Mouse (Mus musculus) hindbrain, embryonic 12.5 days (tissue): ENCODE results near the gene Kctd6. TPM values are rescaled to one million over a fixed set of nuclear protein-coding genes. Genes with fewer than 3 reads are reported as not detected.

ENCODE experiments used
- ATAC-seq: fragments of 200-750 bp; cut with Nextera tagmentation; 2 replicates; pipeline ENCODE4 v1.8.0; 2017; ENCODE audit warnings: moderate TSS enrichment; ENCODE audit not compliant: low FRiP score
- H3K27ac ChIP-seq: fragments of 300-500 bp; sonication (generic); 2 replicates; pipeline ENCODE4 v1.5.1; 2016; ENCODE audit warnings: mild to moderate bottlenecking
- H3K27me3 ChIP-seq: fragments of 300-500 bp; sonication (generic); 2 replicates; pipeline ENCODE4 v1.6.1; 2016; ENCODE audit warnings: mild to moderate bottlenecking
- H3K36me3 ChIP-seq: fragments of 300-500 bp; sonication (generic); 2 replicates; pipeline ENCODE4 v1.6.1; 2016; ENCODE audit warnings: mild to moderate bottlenecking
- H3K4me1 ChIP-seq: fragments of 300-500 bp; sonication (generic); 2 replicates; pipeline ENCODE4 v1.6.1; 2016
- H3K4me2 ChIP-seq: fragments of 300-500 bp; sonication (generic); replicated peaks from 2 replicates; pipeline ENCODE4 v1.6.1; 2016; ENCODE audit warnings: mild to moderate bottlenecking
- H3K4me3 ChIP-seq: fragments of 300-500 bp; sonication (generic); 2 replicates; pipeline ENCODE4 v1.5.1; 2016; ENCODE audit warnings: mild to moderate bottlenecking
- H3K9ac ChIP-seq: fragments of 300-500 bp; sonication (generic); 2 replicates; pipeline ENCODE4 v1.6.1; 2016; ENCODE audit warnings: mild to moderate bottlenecking, moderate library complexity
- H3K9me3 ChIP-seq: fragments of 300-500 bp; sonication (generic); replicated peaks from 2 replicates; pipeline ENCODE4 v1.6.1; 2016; ENCODE audit warnings: mild to moderate bottlenecking
- WGBS: fragments of 180-500 bp; shearing (Covaris S2); methylation state at CpG from one replicate; pipeline ENCODE4 v1.1.7; 2016; 5-methylcytosine and 5-hydroxymethylcytosine counted together
- polyA plus RNA-seq: library from polyadenylated mRNA; unstranded; fragments of >200 nt; fragmentation: Nextera tagmentation; extraction: Ambion mirVana; gene quantifications from 2 replicates; pipeline ENCODE4 v1.2.1, GENCODE M21; 2016

Gene Kctd6
- polyA plus RNA-seq, 1 experiment from 2014 or later: 16.0 TPM

GRCm38 (mm10) chr14:8242388-8242920 lies 28.5 kb downstream of the Kctd6 start:
- H3K9me3 ChIP-seq: no peaks in the 10 kb centered on the region
- H3K4me1 ChIP-seq: no peaks in the 10 kb centered on the region
- H3K4me2 ChIP-seq: no peak overlapping the region
- no peak overlapping the region for H3K4me3 ChIP-seq
- H3K27ac ChIP-seq: no peak overlapping the region
- peak; percentile 32; the same call in 1 of the 2 replicates for ATAC-seq
- H3K9ac ChIP-seq: no peak overlapping the region
- H3K36me3 ChIP-seq: no peaks in the 10 kb centered on the region
- H3K27me3 ChIP-seq: no peaks in the 10 kb centered on the region
- whole genome bisulfite sequencing: 63% methylated on average over 5 of the region's 5 CpGs

GRCm38 (mm10) chr14:8243136-8243888 lies 29.4 kb downstream of the Kctd6 start:
- H3K4me1 ChIP-seq: no peaks in the 10 kb centered on the region
- no peaks in the 10 kb centered on the region for H3K9me3 ChIP-seq
- no peak overlapping the region for H3K4me2 ChIP-seq
- no peak for ATAC-seq
- no peak overlapping the region for H3K9ac ChIP-seq
- H3K4me3 ChIP-seq: no peak overlapping the region
- no peaks in the 10 kb centered on the region for H3K27me3 ChIP-seq
- no peaks in the 10 kb centered on the region for H3K36me3 ChIP-seq
- 69% methylated on average over 8 of the region's 8 CpGs for WGBS
- no peak overlapping the region for H3K27ac ChIP-seq

- Histone ChIP-seq H3K36me3 (no peaks in the 10 kb centered on the region), H3K9me3 (no peaks in the 10 kb centered on the region), H3K4me2 (no peak overlapping the region), H3K9ac (no peak overlapping the region), H3K4me1 (no peaks in the 10 kb centered on the region), H3K4me3 (no peak overlapping the region), H3K27me3 (no peaks in the 10 kb centered on the region), H3K27ac (no peak overlapping the region)
- no peak for ATAC-seq
- WGBS: 78% methylated on average over 5 of the region's 5 CpGs
These were observed 30.3 kb downstream of the Kctd6 start for GRCm38 (mm10) chr14:8244211-8244611.

- Histone ChIP-seq H3K36me3 (no peaks in the 10 kb centered on the region), H3K4me2 (no peak overlapping the region), H3K27ac (no peak overlapping the region), H3K9me3 (no peaks in the 10 kb centered on the region), H3K4me3 (no peak overlapping the region), H3K27me3 (no peaks in the 10 kb centered on the region), H3K9ac (no peak overlapping the region), H3K4me1 (no peaks in the 10 kb centered on the region)
- ATAC-seq: no peak
- WGBS: 77% methylated on average over 8 of the region's 8 CpGs
These were observed 32.9 kb downstream of the Kctd6 start for GRCm38 (mm10) chr14:8246878-8247277.

- Histone ChIP-seq H3K4me1 (no peaks in the 10 kb centered on the region), H3K4me3 (no peak overlapping the region), H3K27ac (no peak overlapping the region), H3K9ac (no peak overlapping the region), H3K36me3 (no peaks in the 10 kb centered on the region), H3K27me3 (no peaks in the 10 kb centered on the region), H3K4me2 (no peak overlapping the region), H3K9me3 (no peaks in the 10 kb centered on the region)
- 70% methylated on average over 1 of the region's 1 CpGs for WGBS
- no peak for ATAC-seq
These were observed 35.3 kb downstream of the Kctd6 start for GRCm38 (mm10) chr14:8249206-8249605.

GRCm38 (mm10) chr14:8250141-8250871 lies 36.4 kb downstream of the Kctd6 start:
- Histone ChIP-seq H3K9me3 (no peaks in the 10 kb centered on the region), H3K27ac (no peak overlapping the region), H3K27me3 (no peaks in the 10 kb centered on the region), H3K36me3 (no peaks in the 10 kb centered on the region), H3K4me1 (no peaks in the 10 kb centered on the region), H3K9ac (no peak overlapping the region), H3K4me3 (no peak overlapping the region), H3K4me2 (no peak overlapping the region)
- 94% methylated on average over 9 of the region's 9 CpGs for WGBS
- no peak for ATAC-seq

GRCm38 (mm10) chr14:8251330-8251885 lies 37.5 kb downstream of the Kctd6 start:
- ATAC-seq: no peak
- Histone ChIP-seq H3K36me3 (no peaks in the 10 kb centered on the region), H3K4me1 (no peaks in the 10 kb centered on the region), H3K4me2 (no peak overlapping the region), H3K27ac (no peak overlapping the region), H3K4me3 (no peak overlapping the region), H3K27me3 (no peaks in the 10 kb centered on the region), H3K9ac (no peak overlapping the region), H3K9me3 (no peaks in the 10 kb centered on the region)
- WGBS: 90% methylated on average over 8 of the region's 8 CpGs

- no peaks in the 10 kb centered on the region for H3K27me3 ChIP-seq
- peak; percentile 47; the same call in 1 of the 2 replicates for ATAC-seq
- H3K4me3 ChIP-seq: no peak overlapping the region
- H3K9ac ChIP-seq: no peak overlapping the region
- 80% methylated on average over 7 of the region's 7 CpGs for WGBS
- H3K27ac ChIP-seq: no peak overlapping the region
- 0 out of 2 replicates have a peak, but pooled peaks cover 4% of the 10 kb centered on the region for H3K4me1 ChIP-seq
- no peaks in the 10 kb centered on the region for H3K36me3 ChIP-seq
- no peaks in the 10 kb centered on the region for H3K9me3 ChIP-seq
- H3K4me2 ChIP-seq: no peak overlapping the region
These were observed 41.3 kb downstream of the Kctd6 start for GRCm38 (mm10) chr14:8255076-8255729.

GRCm38 (mm10) chr14:8256072-8256471 lies 42.1 kb downstream of the Kctd6 start:
- Histone ChIP-seq H3K4me1 (0 out of 2 replicates have a peak, but pooled peaks cover 4% of the 10 kb centered on the region), H3K9me3 (no peaks in the 10 kb centered on the region), H3K36me3 (no peaks in the 10 kb centered on the region), H3K27me3 (no peaks in the 10 kb centered on the region), H3K9ac (no peak overlapping the region), H3K4me3 (no peak overlapping the region), H3K4me2 (no peak overlapping the region), H3K27ac (no peak overlapping the region)
- ATAC-seq: no peak
- 74% methylated on average over 6 of the region's 6 CpGs for WGBS

GRCm38 (mm10) chr14:8256881-8257280 lies 42.9 kb downstream of the Kctd6 start:
- Histone ChIP-seq H3K4me3 (no peak overlapping the region), H3K27ac (no peak overlapping the region), H3K36me3 (no peaks in the 10 kb centered on the region), H3K9me3 (no peaks in the 10 kb centered on the region), H3K4me2 (no peak overlapping the region), H3K27me3 (no peaks in the 10 kb centered on the region), H3K4me1 (0 out of 2 replicates have a peak, but pooled peaks cover 4% of the 10 kb centered on the region), H3K9ac (no peak overlapping the region)
- 75% methylated on average over 5 of the region's 5 CpGs for WGBS
- ATAC-seq: no peak

- 42% methylated on average over 7 of the region's 7 CpGs for WGBS
- no peak overlapping the region for H3K27ac ChIP-seq
- no peak for ATAC-seq
These were observed 43.8 kb downstream of the Kctd6 start for GRCm38 (mm10) chr14:8257521-8258334.

More at GRCm38 (mm10) chr14:8257521-8258334, 43.8 kb downstream of the Kctd6 start:
- Histone ChIP-seq H3K4me3 (no peak overlapping the region), H3K9ac (no peak overlapping the region), H3K4me1 (0 out of 2 replicates have a peak, but pooled peaks cover 4% of the 10 kb centered on the region), H3K4me2 (no peak overlapping the region), H3K27me3 (no peaks in the 10 kb centered on the region), H3K36me3 (no peaks in the 10 kb centered on the region), H3K9me3 (no peaks in the 10 kb centered on the region)
